Mouse (Mus musculus): ENCODE data around the gene Nxph3.
"Not testable (repeated sequence)": the region's sequence is repeated elsewhere in the genome, so short reads cannot be mapped to it uniquely, and the experiment has no call there.

The Nxph3 gene

GRCm38 (mm10) chr11:95517162-95517561, 2.8 kb upstream of the Nxph3 start:
- DNase-seq = no peak

- DNase-seq = no peak
Measured at GRCm38 (mm10) chr11:95516491-95516911, 2.1 kb upstream of the Nxph3 start.

- DNase-seq = no peak
Measured at GRCm38 (mm10) chr11:95515376-95516323, 1.3 kb upstream of the Nxph3 start.

- peak; percentile 52 for DNase-seq
Measured at GRCm38 (mm10) chr11:95513461-95514297, 691 bp downstream of the Nxph3 start.

GRCm38 (mm10) chr11:95512383-95512782, 2.0 kb downstream of the Nxph3 start:
- no peak for DNase-seq

GRCm38 (mm10) chr11:95511919-95512318, 2.5 kb downstream of the Nxph3 start:
- no peak for DNase-seq

GRCm38 (mm10) chr11:95510631-95511030, 3.7 kb downstream of the Nxph3 start:
- DNase-seq = no peak

- no peak for DNase-seq
Measured at GRCm38 (mm10) chr11:95509126-95509717, 5.1 kb downstream of the Nxph3 start.

GRCm38 (mm10) chr11:95508211-95508926, 6.0 kb downstream of the Nxph3 start:
- DNase-seq = no peak

GRCm38 (mm10) chr11:95507785-95508184, 6.6 kb downstream of the Nxph3 start:
- no peak for DNase-seq

- no peak for DNase-seq
Measured at GRCm38 (mm10) chr11:95507041-95507716, 7.2 kb downstream of the Nxph3 start.

GRCm38 (mm10) chr11:95504271-95504731, 10.1 kb downstream of the Nxph3 start:
- peak; percentile 56 for DNase-seq

GRCm38 (mm10) chr11:95503581-95504180, 10.7 kb downstream of the Nxph3 start:
- peak; percentile 56 for DNase-seq

- not testable (repeated sequence) for DNase-seq
Measured at GRCm38 (mm10) chr11:95501826-95502225, 12.5 kb downstream of the Nxph3 start.

GRCm38 (mm10) chr11:95500836-95501235, 13.5 kb downstream of the Nxph3 start:
- DNase-seq = no peak

GRCm38 (mm10) chr11:95500412-95500811, 14.0 kb downstream of the Nxph3 start:
- no peak for DNase-seq

GRCm38 (mm10) chr11:95497921-95498320, 16.4 kb downstream of the Nxph3 start:
- DNase-seq = no peak

- no peak for DNase-seq
Measured at GRCm38 (mm10) chr11:95495883-95496282, 18.5 kb downstream of the Nxph3 start.

GRCm38 (mm10) chr11:95494374-95494773, 20.0 kb downstream of the Nxph3 start:
- DNase-seq = no peak

- DNase-seq = no peak
Measured at GRCm38 (mm10) chr11:95493950-95494349, 20.4 kb downstream of the Nxph3 start.

- no peak for DNase-seq
Measured at GRCm38 (mm10) chr11:95493010-95493409, 21.4 kb downstream of the Nxph3 start.

Data from retina, postnatal 1 day (tissue).